Mouse (Mus musculus): ENCODE data around the gene Tril. TPM values are rescaled to one million over a fixed set of nuclear protein-coding genes. Genes with fewer than 3 reads are reported as not detected.

Tril gene
- polyA plus RNA-seq, 1 experiment from 2014 or later, result 23.9 TPM

GRCm38 (mm10) chr6:53818732-53819661 lies 1.6 kb downstream of the Tril start:
- Histone ChIP-seq H3K27me3 (replicated peaks; ENCODE audit: insufficient read depth, low read length) (peaks cover 31% of the 10 kb centered on the region), H3K36me3 (ENCODE audit: insufficient read depth, low read length) (no peaks in the 10 kb centered on the region), H3K4me2 (replicated peaks; ENCODE audit: low read depth, low read length) (peak overlapping the region; percentile 82), H3K9me3 (ENCODE audit: low read length) (no peaks in the 10 kb centered on the region), H3K4me1 (ENCODE audit: insufficient read depth, low read depth, low read length) (peaks cover 19% of the 10 kb centered on the region), H3K27ac (ENCODE audit: low read length) (peak overlapping the region; percentile 88), H3K9ac (replicated peaks; ENCODE audit: low read depth) (0 out of 2 replicates have a peak overlapping the region, but pooled peaks have one; percentile 51), H3K4me3 (ENCODE audit: low read depth, low read length) (peak overlapping the region; percentile 55)
- peak; percentile 68 for DNase-seq (ENCODE audit: low spot score)
- TF ChIP-seq CTCF (IDR thresholded peaks at IDR 0.05), result peak; percentile 65
- no peak for TF ChIP-seq EP300 (IDR thresholded peaks at IDR 0.05)
- WGBS, result 2% methylated on average over 50 of the region's 52 CpGs
- peak; percentile 36 for ATAC-seq

DNA sequence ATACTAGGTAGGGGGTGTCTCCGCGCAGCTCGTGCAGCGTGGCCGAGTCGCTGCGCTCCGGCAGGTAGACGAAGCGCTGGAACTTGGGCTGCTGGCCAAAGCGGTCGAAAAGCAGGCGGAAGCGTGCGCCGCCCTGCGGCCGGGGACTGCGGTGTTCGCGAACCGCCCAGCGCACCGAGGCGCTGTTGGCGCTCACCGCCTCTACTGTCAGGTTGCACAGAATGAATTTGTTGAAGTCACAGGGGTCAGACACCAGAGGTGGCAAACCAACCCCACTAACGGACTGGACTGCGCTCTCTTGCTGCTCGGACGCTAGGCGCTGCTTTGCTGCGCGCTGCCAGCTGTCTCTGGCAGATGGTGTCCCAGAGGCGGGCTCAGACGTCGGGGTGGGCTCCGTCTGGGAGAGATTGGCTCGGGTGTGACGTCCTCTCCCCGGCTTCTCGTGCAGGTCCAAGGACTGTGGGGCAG lies 2.3 kb downstream of the Tril start:
- H3K4me2 ChIP-seq (replicated peaks; ENCODE audit: low read depth, low read length), result peak overlapping the region; percentile 82
- peaks cover 31% of the 10 kb centered on the region for H3K27me3 ChIP-seq (replicated peaks; ENCODE audit: insufficient read depth, low read length)
- WGBS, result under 1% methylated on average over 42 of the region's 42 CpGs
- H3K4me1 ChIP-seq (ENCODE audit: insufficient read depth, low read depth, low read length), result peaks cover 19% of the 10 kb centered on the region
- H3K9ac ChIP-seq (replicated peaks; ENCODE audit: low read depth), result no peak overlapping the region; the same call in 1 of the 2 replicates
- H3K4me3 ChIP-seq (ENCODE audit: low read depth, low read length), result peak overlapping the region; percentile 55
- no peak overlapping the region for H3K27ac ChIP-seq (ENCODE audit: low read length)
- H3K9me3 ChIP-seq (ENCODE audit: low read length), result no peaks in the 10 kb centered on the region
- TF ChIP-seq EP300 (IDR thresholded peaks at IDR 0.05) (no peak), CTCF (IDR thresholded peaks at IDR 0.05) (peak; percentile 84)
- no peaks in the 10 kb centered on the region for H3K36me3 ChIP-seq (ENCODE audit: insufficient read depth, low read length)
- DNase-seq (ENCODE audit: low spot score), result peak; percentile 77
- ATAC-seq, result peak; percentile 25

GRCm38 (mm10) chr6:53817763-53818174 lies 2.9 kb downstream of the Tril start:
- H3K27ac ChIP-seq (ENCODE audit: low read length), result no peak overlapping the region
- DNase-seq (ENCODE audit: low spot score) (peak; percentile 56), ATAC-seq (0 out of 2 replicates have a peak, but pooled peaks have one; percentile 9)
- peak overlapping the region; percentile 55 for H3K4me3 ChIP-seq (ENCODE audit: low read depth, low read length)
- H3K36me3 ChIP-seq (ENCODE audit: insufficient read depth, low read length), result no peaks in the 10 kb centered on the region
- peaks cover 19% of the 10 kb centered on the region for H3K4me1 ChIP-seq (ENCODE audit: insufficient read depth, low read depth, low read length)
- H3K27me3 ChIP-seq (replicated peaks; ENCODE audit: insufficient read depth, low read length), result peaks cover 31% of the 10 kb centered on the region
- H3K4me2 ChIP-seq (replicated peaks; ENCODE audit: low read depth, low read length), result peak overlapping the region; percentile 82
- H3K9ac ChIP-seq (replicated peaks; ENCODE audit: low read depth), result no peak overlapping the region; the same call in 1 of the 2 replicates
- TF ChIP-seq EP300 (IDR thresholded peaks at IDR 0.05) (no peak), CTCF (IDR thresholded peaks at IDR 0.05) (no peak)
- no peaks in the 10 kb centered on the region for H3K9me3 ChIP-seq (ENCODE audit: low read length)
- WGBS, result 10% methylated on average over 33 of the region's 33 CpGs

DNA sequence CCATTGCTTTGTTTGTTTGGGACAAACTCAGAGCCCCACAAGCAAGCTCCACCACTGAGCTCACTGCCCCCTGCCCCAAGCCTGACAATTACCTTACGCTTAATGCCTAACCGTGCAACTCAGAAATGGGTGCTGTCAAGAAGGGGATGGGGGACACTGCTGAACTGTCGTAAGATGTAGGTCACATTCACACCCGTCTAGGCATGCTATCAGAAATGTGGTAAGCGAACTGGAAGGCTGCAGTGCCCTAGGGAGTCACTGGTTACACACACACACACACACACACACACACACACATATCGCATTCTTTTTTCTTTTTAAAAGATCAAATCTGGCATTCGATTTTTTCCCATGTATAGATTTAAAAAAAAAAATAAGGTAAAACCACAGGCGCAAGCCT lies 4.0 kb downstream of the Tril start:
- Histone ChIP-seq H3K9ac (replicated peaks; ENCODE audit: low read depth) (no peak overlapping the region), H3K4me3 (ENCODE audit: low read depth, low read length) (no peak overlapping the region), H3K27me3 (replicated peaks; ENCODE audit: insufficient read depth, low read length) (peaks cover 27% of the 10 kb centered on the region), H3K27ac (ENCODE audit: low read length) (no peak overlapping the region), H3K4me1 (ENCODE audit: insufficient read depth, low read depth, low read length) (peaks cover 19% of the 10 kb centered on the region), H3K4me2 (replicated peaks; ENCODE audit: low read depth, low read length) (no peak overlapping the region), H3K36me3 (ENCODE audit: insufficient read depth, low read length) (no peaks in the 10 kb centered on the region), H3K9me3 (ENCODE audit: low read length) (no peaks in the 10 kb centered on the region)
- no peak for TF ChIP-seq EP300 (IDR thresholded peaks at IDR 0.05)
- no peak for TF ChIP-seq CTCF (IDR thresholded peaks at IDR 0.05)
- WGBS, result 73% methylated on average over 8 of the region's 8 CpGs
- ATAC-seq (no peak), DNase-seq (ENCODE audit: low spot score) (no peak)

DNA sequence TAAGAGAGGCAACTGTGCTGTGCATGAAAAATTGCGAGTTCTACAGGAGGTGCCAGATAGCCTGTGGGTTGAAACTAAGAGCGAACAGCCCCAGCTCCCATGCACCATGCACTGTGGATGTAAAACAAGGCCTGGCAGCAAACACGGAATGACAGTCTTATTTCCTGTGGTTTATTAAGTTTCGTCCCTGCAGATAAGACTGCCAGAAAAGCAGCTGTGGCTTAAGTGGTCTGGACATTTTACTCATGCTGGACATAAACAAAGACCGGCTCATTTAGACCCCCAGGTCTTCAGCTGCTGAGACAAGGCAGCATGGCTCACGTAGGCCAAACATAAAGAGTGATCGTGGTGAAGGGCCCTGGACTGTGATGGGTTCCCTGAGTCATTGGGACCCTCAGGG lies 4.9 kb downstream of the Tril start:
- Histone ChIP-seq H3K27ac (ENCODE audit: low read length) (no peak overlapping the region), H3K4me3 (ENCODE audit: low read depth, low read length) (no peak overlapping the region), H3K9ac (replicated peaks; ENCODE audit: low read depth) (no peak overlapping the region), H3K9me3 (ENCODE audit: low read length) (no peaks in the 10 kb centered on the region), H3K4me2 (replicated peaks; ENCODE audit: low read depth, low read length) (no peak overlapping the region), H3K4me1 (ENCODE audit: insufficient read depth, low read depth, low read length) (peaks cover 18% of the 10 kb centered on the region), H3K36me3 (ENCODE audit: insufficient read depth, low read length) (no peaks in the 10 kb centered on the region), H3K27me3 (replicated peaks; ENCODE audit: insufficient read depth, low read length) (peaks cover 27% of the 10 kb centered on the region)
- TF ChIP-seq CTCF (IDR thresholded peaks at IDR 0.05) (no peak), EP300 (IDR thresholded peaks at IDR 0.05) (no peak)
- ATAC-seq (no peak), DNase-seq (ENCODE audit: low spot score) (peak; percentile 38)
- WGBS, result 56% methylated on average over 7 of the region's 7 CpGs

GRCm38 (mm10) chr6:53814214-53814613 lies 6.4 kb downstream of the Tril start:
- no peak for ATAC-seq
- H3K4me2 ChIP-seq (replicated peaks; ENCODE audit: low read depth, low read length), result no peak overlapping the region
- no peaks in the 10 kb centered on the region for H3K9me3 ChIP-seq (ENCODE audit: low read length)
- no peaks in the 10 kb centered on the region for H3K36me3 ChIP-seq (ENCODE audit: insufficient read depth, low read length)
- no peak overlapping the region for H3K4me3 ChIP-seq (ENCODE audit: low read depth, low read length)
- no peak overlapping the region for H3K27ac ChIP-seq (ENCODE audit: low read length)
- TF ChIP-seq CTCF (IDR thresholded peaks at IDR 0.05), result no peak
- no peak for TF ChIP-seq EP300 (IDR thresholded peaks at IDR 0.05)
- H3K4me1 ChIP-seq (ENCODE audit: insufficient read depth, low read depth, low read length), result peaks cover 16% of the 10 kb centered on the region
- H3K9ac ChIP-seq (replicated peaks; ENCODE audit: low read depth), result no peak overlapping the region
- peaks cover 20% of the 10 kb centered on the region; the same call in 1 of the 2 replicates for H3K27me3 ChIP-seq (replicated peaks; ENCODE audit: insufficient read depth, low read length)
- no peak for DNase-seq (ENCODE audit: low spot score)
